Comparison of ENCODE assay signal across 8 mouse cellular contexts in the genomic region with DNA sequence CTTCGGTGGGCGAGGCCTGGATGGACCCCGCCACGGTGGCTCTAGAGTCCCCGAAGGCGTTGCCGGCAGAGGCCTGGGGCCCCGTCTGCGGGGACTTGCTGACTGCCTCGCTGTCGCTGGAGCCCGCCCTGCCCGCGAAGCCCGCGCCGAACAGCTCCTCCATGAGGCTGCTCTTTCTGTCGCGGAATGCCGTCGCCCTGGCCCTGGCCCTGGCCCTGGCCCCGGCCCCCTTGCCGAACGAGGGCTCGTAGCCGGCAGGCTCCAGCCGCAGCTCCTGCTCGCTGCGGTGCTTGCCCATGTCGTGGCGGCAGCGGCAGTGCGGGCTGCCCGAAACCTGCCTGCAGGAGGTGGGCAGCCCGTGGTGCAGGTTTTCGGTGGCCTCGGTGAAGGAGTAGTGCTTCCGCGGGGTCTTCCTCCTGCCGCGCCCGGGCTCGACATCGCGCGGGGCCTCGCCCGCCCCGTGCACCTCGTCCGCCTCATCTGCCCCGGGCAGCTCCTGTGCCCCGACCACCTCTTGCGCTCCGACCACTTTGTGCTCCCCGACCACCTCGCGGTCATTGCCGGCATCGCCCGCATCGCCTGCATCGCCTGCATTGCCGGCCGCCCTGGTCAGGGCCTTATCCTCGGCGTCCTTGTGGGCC. TPM values are rescaled to one million over a fixed set of nuclear protein-coding genes. Genes with fewer than 3 reads are reported as not detected.
DNase-seq lines count a peak whose midpoint lies in the region; ATAC-seq and TF ChIP-seq lines count a peak whose summit lies in the region.

No protein-coding gene starts in this region.

- 1% methylated on average over 66 of the region's 67 CpGs for WGBS in embryonic facial prominence, embryonic 13.5 days
- WGBS in heart, embryonic 12.5 days = under 1% methylated on average over 67 of the region's 67 CpGs
- WGBS in kidney, embryonic 14.5 days = under 1% methylated on average over 67 of the region's 67 CpGs
- 1% methylated on average over 65 of the region's 67 CpGs for WGBS in lung, adult 2 months
- under 1% methylated on average over 64 of the region's 67 CpGs for WGBS in neural tube, embryonic 15.5 days

- peak; percentile 44 for DNase-seq in CD4-positive helper T cell, adult 2 months (ENCODE audit: low read depth, low spot score)
- DNase-seq in adrenal gland, postnatal 36 days = peak; percentile 74 to 79
- peak; percentile 55 for DNase-seq in lung, adult 2 months
- DNase-seq in thymus, postnatal 10 days (ENCODE audit: low spot score in 2 of 2) = peak; percentile 33 to 62

- peak overlapping the region; percentile 95 for H3K9ac ChIP-seq in embryonic facial prominence, embryonic 13.5 days
- peak overlapping the region; percentile 97 for H3K9ac ChIP-seq in heart, embryonic 12.5 days
- peak overlapping the region; percentile 91 for H3K9ac ChIP-seq in kidney, embryonic 14.5 days (ENCODE audit: low read depth, low read length)
- H3K9ac ChIP-seq in neural tube, embryonic 15.5 days (replicated peaks) = peak overlapping the region; percentile 76

- H3K4me3 ChIP-seq in embryonic facial prominence, embryonic 13.5 days = peak overlapping the region; percentile 60
- peak overlapping the region; percentile 66 for H3K4me3 ChIP-seq in heart, embryonic 12.5 days
- H3K4me3 ChIP-seq in kidney, embryonic 14.5 days (ENCODE audit: low read length) = peak overlapping the region; percentile 58
- H3K4me3 ChIP-seq in lung, adult 2 months (replicated peaks; ENCODE audit: extremely low read depth, low read depth, low read length) = peak overlapping the region; percentile 70
- peak overlapping the region; percentile 50 for H3K4me3 ChIP-seq in neural tube, embryonic 15.5 days (replicated peaks)

- peaks cover 12% of the 10 kb centered on the region; the same call in 1 of the 2 replicates for H3K36me3 ChIP-seq in embryonic facial prominence, embryonic 13.5 days
- peaks cover 17% of the 10 kb centered on the region for H3K36me3 ChIP-seq in heart, embryonic 12.5 days
- peaks cover 11% of the 10 kb centered on the region; the same call in 1 of the 2 replicates for H3K36me3 ChIP-seq in kidney, embryonic 14.5 days (ENCODE audit: control insufficient read depth, insufficient read depth, low read length)
- H3K36me3 ChIP-seq in neural tube, embryonic 15.5 days = peaks cover 11% of the 10 kb centered on the region

- no peak for TF ChIP-seq POLR2A in lung, adult 2 months (IDR thresholded peaks at IDR 0.05; ENCODE audit: borderline replicate concordance, extremely low read depth, low read depth, low read length)

- ATAC-seq in embryonic facial prominence, embryonic 13.5 days (ENCODE audit: insufficient number of reproducible peaks, insufficient read depth, low FRiP score, low TSS enrichment, low read depth) = peak; percentile 73; the same call in 1 of the 2 replicates
- ATAC-seq in heart, embryonic 12.5 days (ENCODE audit: insufficient number of reproducible peaks, low FRiP score) = peak; percentile 83
- peak; percentile 87 for ATAC-seq in kidney, embryonic 14.5 days (ENCODE audit: low FRiP score, low TSS enrichment)
- ATAC-seq in neural tube, embryonic 15.5 days (ENCODE audit: low FRiP score) = peak; percentile 68

- H3K4me1 ChIP-seq in embryonic facial prominence, embryonic 13.5 days = peaks cover 21% of the 10 kb centered on the region
- peaks cover 13% of the 10 kb centered on the region for H3K4me1 ChIP-seq in heart, embryonic 12.5 days (replicated peaks)
- 0 out of 2 replicates have a peak, but pooled peaks cover 4% of the 10 kb centered on the region for H3K4me1 ChIP-seq in kidney, embryonic 14.5 days (ENCODE audit: control insufficient read depth, insufficient read depth, low read length)
- no peaks in the 10 kb centered on the region for H3K4me1 ChIP-seq in lung, adult 2 months (ENCODE audit: control insufficient read depth, insufficient read depth, low read length)
- peaks cover 35% of the 10 kb centered on the region for H3K4me1 ChIP-seq in neural tube, embryonic 15.5 days

- H3K9me3 ChIP-seq in embryonic facial prominence, embryonic 13.5 days = no peaks in the 10 kb centered on the region
- no peaks in the 10 kb centered on the region for H3K9me3 ChIP-seq in heart, embryonic 12.5 days (replicated peaks)
- no peaks in the 10 kb centered on the region for H3K9me3 ChIP-seq in kidney, embryonic 14.5 days (ENCODE audit: control insufficient read depth, low read length)
- no peaks in the 10 kb centered on the region for H3K9me3 ChIP-seq in neural tube, embryonic 15.5 days (replicated peaks)

- H3K27ac ChIP-seq in embryonic facial prominence, embryonic 13.5 days = peak overlapping the region; percentile 93
- peak overlapping the region; percentile 93 for H3K27ac ChIP-seq in heart, embryonic 12.5 days (ENCODE audit: poor library complexity, severe bottlenecking)
- H3K27ac ChIP-seq in kidney, embryonic 14.5 days (ENCODE audit: low read depth, low read length) = peak overlapping the region; percentile 71
- H3K27ac ChIP-seq in neural tube, embryonic 15.5 days (replicated peaks) = peak overlapping the region; percentile 79

- no peaks in the 10 kb centered on the region for H3K27me3 ChIP-seq in embryonic facial prominence, embryonic 13.5 days
- no peaks in the 10 kb centered on the region for H3K27me3 ChIP-seq in heart, embryonic 12.5 days (replicated peaks)
- no peaks in the 10 kb centered on the region for H3K27me3 ChIP-seq in kidney, embryonic 14.5 days (ENCODE audit: control insufficient read depth, insufficient read depth, low read length)
- H3K27me3 ChIP-seq in neural tube, embryonic 15.5 days (replicated peaks) = no peaks in the 10 kb centered on the region

- H3K4me2 ChIP-seq in embryonic facial prominence, embryonic 13.5 days = peak overlapping the region; percentile 95
- H3K4me2 ChIP-seq in heart, embryonic 12.5 days = peak overlapping the region; percentile 98
- H3K4me2 ChIP-seq in kidney, embryonic 14.5 days (replicated peaks; ENCODE audit: low read depth, low read length) = peak overlapping the region; percentile 99
- peak overlapping the region; percentile 92 for H3K4me2 ChIP-seq in neural tube, embryonic 15.5 days

- peak; percentile 36 for TF ChIP-seq CTCF in lung, adult 2 months (IDR thresholded peaks at IDR 0.05; ENCODE audit: insufficient read depth, low read length)

RNA-seq across cellular contexts. Expression of a gene that starts 14.0 kb away (rescaled TPM):
- 10 to 100 TPM; 29.2 to 39.2 TPM for total RNA-seq in adrenal gland, postnatal 36 days (2021)
- 59.9 and 61.4 TPM in 2 replicates for polyA plus RNA-seq in embryonic facial prominence, embryonic 13.5 days (2015; fragmentation: Nextera tagmentation; extraction: Ambion mirVana)
- 83.3 and 85.8 TPM in 2 replicates for polyA plus RNA-seq in heart, embryonic 12.5 days (2016; fragmentation: Nextera tagmentation; extraction: Ambion mirVana)
- polyA plus RNA-seq in kidney, embryonic 14.5 days (2014; fragmentation: Nextera tagmentation; extraction: Ambion mirVana) = 68.5 and 75.6 TPM in 2 replicates
- 81.5 and 84.8 TPM in 2 replicates for polyA plus RNA-seq in lung, adult 2 months (2012; rRNA removed)
- polyA plus RNA-seq in neural tube, embryonic 15.5 days (2015; fragmentation: Nextera tagmentation; extraction: Ambion mirVana) = 169 and 199 TPM in 2 replicates

RNA-seq across cellular contexts. Expression of a gene that starts 31.7 kb away (rescaled TPM):
- 100 to 1,000 TPM; 231 to 239 TPM for total RNA-seq in adrenal gland, postnatal 36 days (2021)
- polyA plus RNA-seq in embryonic facial prominence, embryonic 13.5 days (2015; fragmentation: Nextera tagmentation; extraction: Ambion mirVana) = 752 and 768 TPM in 2 replicates
- polyA plus RNA-seq in heart, embryonic 12.5 days (2016; fragmentation: Nextera tagmentation; extraction: Ambion mirVana) = 506 and 568 TPM in 2 replicates
- 746 and 807 TPM in 2 replicates for polyA plus RNA-seq in kidney, embryonic 14.5 days (2014; fragmentation: Nextera tagmentation; extraction: Ambion mirVana)
- 27.4 and 38.0 TPM in 2 replicates for polyA plus RNA-seq in lung, adult 2 months (2012; rRNA removed)
- polyA plus RNA-seq in neural tube, embryonic 15.5 days (2015; fragmentation: Nextera tagmentation; extraction: Ambion mirVana) = 273 and 319 TPM in 2 replicates

RNA-seq across cellular contexts. Expression of a gene that starts 32.9 kb away (rescaled TPM):
- total RNA-seq in adrenal gland, postnatal 36 days (2021) = 1 to 10 TPM; 1.3 to 1.5 TPM
- polyA plus RNA-seq in embryonic facial prominence, embryonic 13.5 days (2015; fragmentation: Nextera tagmentation; extraction: Ambion mirVana) = 1.7 and 2.0 TPM in 2 replicates
- polyA plus RNA-seq in heart, embryonic 12.5 days (2016; fragmentation: Nextera tagmentation; extraction: Ambion mirVana) = 1.5 and 2.1 TPM in 2 replicates
- polyA plus RNA-seq in kidney, embryonic 14.5 days (2014; fragmentation: Nextera tagmentation; extraction: Ambion mirVana) = 1.5 TPM in 2 replicates
- polyA plus RNA-seq in lung, adult 2 months (2012; rRNA removed) = 0.91 and 1.0 TPM in 2 replicates
- polyA plus RNA-seq in neural tube, embryonic 15.5 days (2015; fragmentation: Nextera tagmentation; extraction: Ambion mirVana) = 1.7 and 1.9 TPM in 2 replicates

RNA-seq across cellular contexts. Expression of a gene that starts 41.0 kb away (rescaled TPM):
- 10 to 100 TPM; 32.6 to 34.1 TPM for total RNA-seq in adrenal gland, postnatal 36 days (2021)
- polyA plus RNA-seq in embryonic facial prominence, embryonic 13.5 days (2015; fragmentation: Nextera tagmentation; extraction: Ambion mirVana) = 1.4 and 1.9 TPM in 2 replicates
- 626 and 648 TPM in 2 replicates for polyA plus RNA-seq in heart, embryonic 12.5 days (2016; fragmentation: Nextera tagmentation; extraction: Ambion mirVana)
- 2.9 and 3.4 TPM in 2 replicates for polyA plus RNA-seq in kidney, embryonic 14.5 days (2014; fragmentation: Nextera tagmentation; extraction: Ambion mirVana)
- polyA plus RNA-seq in lung, adult 2 months (2012; rRNA removed) = 8.4 and 18.2 TPM in 2 replicates
- polyA plus RNA-seq in neural tube, embryonic 15.5 days (2015; fragmentation: Nextera tagmentation; extraction: Ambion mirVana) = 6.1 and 6.7 TPM in 2 replicates

Comparison
In these comparisons a context has a peak if more than half of its experiments do, and no peak if none do; other contexts are left out.
1. Peak in every context shown above with its lines: DNase-seq, ATAC-seq, H3K4me3 ChIP-seq and H3K27ac ChIP-seq.